Mouse (Mus musculus): ENCODE results near the gene Cpd. TPM values are rescaled to one million over a fixed set of nuclear protein-coding genes. Genes with fewer than 3 reads are reported as not detected.

The Cpd gene
- polyA plus RNA-seq, 1 experiment from 2014 or later, result 33.4 TPM

DNA sequence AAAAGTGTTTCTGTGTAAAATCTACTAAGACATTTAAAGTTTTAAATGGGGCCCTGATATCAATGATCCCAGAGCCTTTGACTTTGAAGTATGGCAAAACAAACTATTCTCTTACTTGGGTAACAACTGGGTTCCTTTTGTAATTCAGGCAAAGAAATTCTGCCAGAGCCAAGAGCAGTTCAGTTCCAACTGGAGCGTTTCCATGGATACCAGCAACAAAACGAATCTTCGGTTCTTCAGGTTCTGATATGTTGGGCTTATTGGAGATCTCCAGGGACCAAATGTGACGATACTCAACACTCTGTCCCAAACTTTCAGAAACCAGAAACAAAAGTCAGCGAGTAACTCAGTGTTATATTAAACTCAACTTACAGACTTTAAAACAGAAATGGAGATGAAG, 51.5 kb downstream of the Cpd start:
- H3K27me3 ChIP-seq (ENCODE audit: insufficient read depth, low read length), result no peaks in the 10 kb centered on the region
- no peak overlapping the region for H3K4me3 ChIP-seq (ENCODE audit: low read depth, low read length)
- peaks cover 76% of the 10 kb centered on the region for H3K36me3 ChIP-seq (ENCODE audit: insufficient read depth)
- H3K4me2 ChIP-seq, result no peak overlapping the region
- DNase-seq (no peak), ATAC-seq (ENCODE audit: insufficient read depth) (no peak)
- H3K27ac ChIP-seq (ENCODE audit: low read depth), result no peak overlapping the region
- no peaks in the 10 kb centered on the region for H3K9me3 ChIP-seq (ENCODE audit: low read depth, low read length)
- no peak for TF ChIP-seq CTCF (IDR thresholded peaks at IDR 0.05; ENCODE audit: low read depth)
- no peak overlapping the region for H3K9ac ChIP-seq
- 89% methylated on average over 5 of the region's 5 CpGs for WGBS
- H3K4me1 ChIP-seq (ENCODE audit: insufficient read depth), result no peaks in the 10 kb centered on the region

- no peak overlapping the region for H3K9ac ChIP-seq
- DNase-seq, result no peak
- H3K4me1 ChIP-seq (ENCODE audit: insufficient read depth), result no peaks in the 10 kb centered on the region
- no peak for TF ChIP-seq CTCF (IDR thresholded peaks at IDR 0.05; ENCODE audit: low read depth)
- peaks cover 57% of the 10 kb centered on the region for H3K36me3 ChIP-seq (ENCODE audit: insufficient read depth)
- H3K4me2 ChIP-seq, result no peak overlapping the region
- H3K9me3 ChIP-seq (ENCODE audit: low read depth, low read length), result no peaks in the 10 kb centered on the region
- no peak overlapping the region for H3K27ac ChIP-seq (ENCODE audit: low read depth)
- 85% methylated on average over 7 of the region's 7 CpGs for WGBS
- H3K4me3 ChIP-seq (ENCODE audit: low read depth, low read length), result no peak overlapping the region
- H3K27me3 ChIP-seq (ENCODE audit: insufficient read depth, low read length), result no peaks in the 10 kb centered on the region
- ATAC-seq (ENCODE audit: insufficient read depth), result no peak
Observed at GRCm38 (mm10) chr11:76791331-76791730, 55.5 kb downstream of the Cpd start.

- 84% methylated on average over 1 of the region's 1 CpGs for WGBS
- Histone ChIP-seq H3K4me2 (no peak overlapping the region), H3K4me1 (ENCODE audit: insufficient read depth) (no peaks in the 10 kb centered on the region), H3K9ac (no peak overlapping the region), H3K4me3 (ENCODE audit: low read depth, low read length) (no peak overlapping the region), H3K27me3 (ENCODE audit: insufficient read depth, low read length) (no peaks in the 10 kb centered on the region), H3K36me3 (ENCODE audit: insufficient read depth) (peaks cover 59% of the 10 kb centered on the region), H3K27ac (ENCODE audit: low read depth) (no peak overlapping the region), H3K9me3 (ENCODE audit: low read depth, low read length) (no peaks in the 10 kb centered on the region)
- TF ChIP-seq CTCF (IDR thresholded peaks at IDR 0.05; ENCODE audit: low read depth), result peak; percentile 85
- no peak for ATAC-seq (ENCODE audit: insufficient read depth)
- DNase-seq, result peak; percentile 89
Observed at GRCm38 (mm10) chr11:76789252-76789651, 57.6 kb downstream of the Cpd start.

DNA sequence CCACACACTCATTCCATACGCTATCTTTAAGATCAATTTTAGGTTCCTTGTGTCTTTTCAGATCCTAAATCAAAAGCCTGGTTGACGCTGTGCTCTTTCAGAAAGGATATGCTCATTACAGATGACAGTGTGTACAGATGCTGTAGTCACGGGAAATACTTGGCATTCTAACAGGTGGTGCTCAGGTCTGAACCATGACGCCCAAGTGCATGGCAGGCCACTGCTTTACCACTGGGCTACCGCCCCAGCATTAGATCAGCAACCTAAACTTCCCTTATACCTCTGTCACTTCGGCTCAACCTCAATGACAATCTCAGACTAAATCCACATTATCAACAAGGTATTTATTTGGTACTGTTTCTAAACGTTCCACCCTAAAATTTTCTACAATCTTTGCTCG, 71.3 kb downstream of the Cpd start:
- H3K9me3 ChIP-seq (ENCODE audit: low read depth, low read length), result no peaks in the 10 kb centered on the region
- no peak overlapping the region for H3K27ac ChIP-seq (ENCODE audit: low read depth)
- no peak for ATAC-seq (ENCODE audit: insufficient read depth)
- H3K4me2 ChIP-seq, result no peak overlapping the region
- peaks cover 6% of the 10 kb centered on the region; the same call in 1 of the 2 replicates for H3K4me1 ChIP-seq (ENCODE audit: insufficient read depth)
- H3K36me3 ChIP-seq (ENCODE audit: insufficient read depth), result peaks cover 13% of the 10 kb centered on the region
- WGBS, result 80% methylated on average over 8 of the region's 8 CpGs
- H3K9ac ChIP-seq, result no peak overlapping the region
- no peak overlapping the region for H3K4me3 ChIP-seq (ENCODE audit: low read depth, low read length)
- no peak for DNase-seq
- TF ChIP-seq CTCF (IDR thresholded peaks at IDR 0.05; ENCODE audit: low read depth), result no peak
- no peaks in the 10 kb centered on the region for H3K27me3 ChIP-seq (ENCODE audit: insufficient read depth, low read length)

GRCm38 (mm10) chr11:76773811-76774210, 73.0 kb downstream of the Cpd start:
- no peaks in the 10 kb centered on the region for H3K9me3 ChIP-seq (ENCODE audit: low read depth, low read length)
- ATAC-seq (ENCODE audit: insufficient read depth) (no peak), DNase-seq (peak; percentile 60)
- peaks cover 6% of the 10 kb centered on the region; the same call in 1 of the 2 replicates for H3K4me1 ChIP-seq (ENCODE audit: insufficient read depth)
- H3K36me3 ChIP-seq (ENCODE audit: insufficient read depth), result no peaks in the 10 kb centered on the region
- H3K4me3 ChIP-seq (ENCODE audit: low read depth, low read length), result no peak overlapping the region
- no peak overlapping the region for H3K27ac ChIP-seq (ENCODE audit: low read depth)
- WGBS, result 34% methylated on average over 3 of the region's 3 CpGs
- TF ChIP-seq CTCF (IDR thresholded peaks at IDR 0.05; ENCODE audit: low read depth), result no peak
- H3K4me2 ChIP-seq, result no peak overlapping the region
- H3K27me3 ChIP-seq (ENCODE audit: insufficient read depth, low read length), result no peaks in the 10 kb centered on the region
- H3K9ac ChIP-seq, result no peak overlapping the region

GRCm38 (mm10) chr11:76770566-76770965, 76.3 kb downstream of the Cpd start:
- no peak overlapping the region for H3K9ac ChIP-seq
- DNase-seq (no peak), ATAC-seq (ENCODE audit: insufficient read depth) (no peak)
- peaks cover 6% of the 10 kb centered on the region; the same call in 1 of the 2 replicates for H3K4me1 ChIP-seq (ENCODE audit: insufficient read depth)
- no peak for TF ChIP-seq CTCF (IDR thresholded peaks at IDR 0.05; ENCODE audit: low read depth)
- H3K27me3 ChIP-seq (ENCODE audit: insufficient read depth, low read length), result no peaks in the 10 kb centered on the region
- H3K4me2 ChIP-seq, result no peak overlapping the region
- WGBS, result 80% methylated on average over 5 of the region's 5 CpGs
- no peak overlapping the region for H3K4me3 ChIP-seq (ENCODE audit: low read depth, low read length)
- no peak overlapping the region for H3K27ac ChIP-seq (ENCODE audit: low read depth)
- H3K36me3 ChIP-seq (ENCODE audit: insufficient read depth), result no peaks in the 10 kb centered on the region
- H3K9me3 ChIP-seq (ENCODE audit: low read depth, low read length), result no peaks in the 10 kb centered on the region

DNA sequence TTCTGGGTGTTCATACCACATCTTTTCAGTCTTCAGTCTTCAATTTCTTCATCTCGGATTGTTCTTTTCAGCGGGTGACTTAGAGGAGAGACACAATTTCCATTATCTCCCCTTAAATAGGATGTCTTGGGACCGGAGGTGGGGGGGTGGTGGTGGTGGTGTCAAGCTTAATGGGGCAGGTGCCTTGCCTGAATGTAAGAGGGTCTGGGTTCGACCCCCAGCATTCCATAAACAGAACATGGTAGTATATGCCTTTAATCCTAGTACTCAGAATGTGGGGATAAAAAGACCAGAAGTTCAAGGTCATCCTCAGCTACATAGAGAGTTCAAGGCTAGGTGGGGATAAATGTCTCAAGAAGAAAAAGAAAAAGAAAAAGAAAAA, 83.1 kb downstream of the Cpd start:
- WGBS, result 11% methylated on average over 4 of the region's 4 CpGs
- H3K4me3 ChIP-seq (ENCODE audit: low read depth, low read length), result peak overlapping the region; percentile 89; the same call in 1 of the 2 replicates
- no peaks in the 10 kb centered on the region for H3K9me3 ChIP-seq (ENCODE audit: low read depth, low read length)
- H3K4me1 ChIP-seq (ENCODE audit: insufficient read depth), result no peaks in the 10 kb centered on the region
- no peak for DNase-seq
- H3K36me3 ChIP-seq (ENCODE audit: insufficient read depth), result peaks cover 21% of the 10 kb centered on the region
- H3K27ac ChIP-seq (ENCODE audit: low read depth), result no peak overlapping the region
- no peak for TF ChIP-seq CTCF (IDR thresholded peaks at IDR 0.05; ENCODE audit: low read depth)
- no peak overlapping the region for H3K9ac ChIP-seq
- H3K27me3 ChIP-seq (ENCODE audit: insufficient read depth, low read length), result no peaks in the 10 kb centered on the region
- peak overlapping the region; percentile 19; the same call in 1 of the 2 replicates for H3K4me2 ChIP-seq
- peak; percentile 57; the same call in 1 of the 2 replicates for ATAC-seq (ENCODE audit: insufficient read depth)

All from lung, embryonic 14.5 days (tissue).